Mouse (Mus musculus) intestine, postnatal 0 days (tissue): ENCODE measurements around the gene Scel. TPM values are rescaled to one million over a fixed set of nuclear protein-coding genes. Genes with fewer than 3 reads are reported as not detected.
A peak's percentile ranks its signal among the peaks of the same experiment; 100 is the strongest.

Experiments
- ATAC-seq: fragments of 200-750 bp; cut with Nextera tagmentation; 2 replicates; pipeline ENCODE4 v1.8.0; 2017; ENCODE audit warnings: mild to moderate bottlenecking, moderate TSS enrichment, moderate library complexity
- H3K27ac ChIP-seq: fragments of 300-500 bp; sonication (generic); 2 replicates; pipeline ENCODE4 v1.5.1; 2014; ENCODE audit warnings: mild to moderate bottlenecking, low read depth, low read length, moderate library complexity
- H3K27me3 ChIP-seq: fragments of 300-500 bp; sonication (generic); replicated peaks from 2 replicates; pipeline ENCODE4 v1.6.1; 2014; ENCODE audit warnings: low read length, mixed read lengths; ENCODE audit not compliant: control insufficient read depth, insufficient read depth
- H3K36me3 ChIP-seq: fragments of 300-500 bp; sonication (generic); 2 replicates; pipeline ENCODE4 v1.6.1; 2014; ENCODE audit warnings: mild to moderate bottlenecking, moderate library complexity; ENCODE audit not compliant: control insufficient read depth, insufficient read depth
- H3K4me1 ChIP-seq: fragments of 300-500 bp; sonication (generic); replicated peaks from 2 replicates; pipeline ENCODE4 v1.6.1; 2014; ENCODE audit warnings: antibody characterized with exemption, low read length, mixed read lengths; ENCODE audit not compliant: control insufficient read depth, insufficient read depth
- H3K4me2 ChIP-seq: fragments of 300-500 bp; sonication (generic); replicated peaks from 2 replicates; pipeline ENCODE4 v1.6.1; 2014; ENCODE audit warnings: low read depth, mild to moderate bottlenecking, moderate library complexity
- H3K4me3 ChIP-seq: fragments of 300-500 bp; sonication (generic); 2 replicates; pipeline ENCODE4 v1.5.1; 2014; ENCODE audit warnings: low read depth, low read length
- H3K9ac ChIP-seq: fragments of 300-500 bp; sonication (generic); 2 replicates; pipeline ENCODE4 v1.6.1; 2014; ENCODE audit warnings: mild to moderate bottlenecking, low read depth, low read length
- H3K9me3 ChIP-seq: fragments of 300-500 bp; sonication (generic); 2 replicates; pipeline ENCODE4 v1.6.1; 2016; ENCODE audit warnings: mixed run types; ENCODE audit not compliant: control insufficient read depth
- CTCF ChIP-seq: sonication (generic); IDR thresholded peaks from 2 replicates; pipeline ENCODE4 v1.5.1; 2016; ENCODE audit warnings: low read depth, mild to moderate bottlenecking, control low read depth, antibody characterized with exemption, moderate library complexity
- WGBS: fragments of 180-500 bp; shearing (Covaris S2); extraction: QIAGEN DNeasy Blood & Tissue Kit; methylation state at CpG from one replicate; pipeline ENCODE4 v1.1.7; 2014; 5-methylcytosine and 5-hydroxymethylcytosine counted together
- polyA plus RNA-seq: library from polyadenylated mRNA; unstranded; fragments of >200 nt; fragmentation: Nextera tagmentation; extraction: Ambion mirVana; gene quantifications from 2 replicates; pipeline ENCODE4 v1.2.1, GENCODE M21; 2015

Gene Scel
- polyA plus RNA-seq, 1 experiment from 2014 or later = 0.48 TPM

- Histone ChIP-seq H3K4me3 (no peak overlapping the region), H3K9me3 (no peaks in the 10 kb centered on the region), H3K27me3 (no peaks in the 10 kb centered on the region), H3K9ac (no peak overlapping the region), H3K4me1 (no peaks in the 10 kb centered on the region), H3K27ac (no peak overlapping the region), H3K36me3 (no peaks in the 10 kb centered on the region), H3K4me2 (no peak overlapping the region)
- 21% methylated on average over 4 of the region's 4 CpGs for WGBS
- ATAC-seq = no peak
- no peak for TF ChIP-seq CTCF
These were observed 12.2 kb upstream of the Scel start for GRCm38 (mm10) chr14:103500941-103501340.

GRCm38 (mm10) chr14:103504514-103504913 lies 8.6 kb upstream of the Scel start:
- WGBS = 80% methylated on average over 7 of the region's 7 CpGs
- no peak overlapping the region for H3K4me2 ChIP-seq
- no peaks in the 10 kb centered on the region for H3K27me3 ChIP-seq
- H3K9ac ChIP-seq = no peak overlapping the region
- no peaks in the 10 kb centered on the region for H3K4me1 ChIP-seq
- no peaks in the 10 kb centered on the region for H3K9me3 ChIP-seq
- TF ChIP-seq CTCF = no peak
- ATAC-seq = no peak
- no peak overlapping the region for H3K27ac ChIP-seq
- H3K36me3 ChIP-seq = no peaks in the 10 kb centered on the region
- H3K4me3 ChIP-seq = no peak overlapping the region

GRCm38 (mm10) chr14:103509544-103509943 lies 3.6 kb upstream of the Scel start:
- H3K36me3 ChIP-seq = no peaks in the 10 kb centered on the region
- no peak overlapping the region for H3K4me2 ChIP-seq
- no peaks in the 10 kb centered on the region for H3K27me3 ChIP-seq
- H3K27ac ChIP-seq = no peak overlapping the region
- WGBS = 89% methylated on average over 8 of the region's 8 CpGs
- ATAC-seq = no peak
- H3K4me3 ChIP-seq = no peak overlapping the region
- H3K4me1 ChIP-seq = no peaks in the 10 kb centered on the region
- H3K9me3 ChIP-seq = no peaks in the 10 kb centered on the region
- no peak for TF ChIP-seq CTCF
- no peak overlapping the region for H3K9ac ChIP-seq

GRCm38 (mm10) chr14:103513473-103513811 lies 300 bp downstream of the Scel start:
- Histone ChIP-seq H3K27ac (no peak overlapping the region), H3K36me3 (no peaks in the 10 kb centered on the region), H3K4me1 (no peaks in the 10 kb centered on the region), H3K27me3 (no peaks in the 10 kb centered on the region), H3K4me2 (peak overlapping the region; percentile 55), H3K4me3 (peak overlapping the region; percentile 24), H3K9me3 (no peaks in the 10 kb centered on the region), H3K9ac (no peak overlapping the region)
- TF ChIP-seq CTCF = no peak
- ATAC-seq = peak; percentile 33; the same call in 1 of the 2 replicates
- WGBS = 44% methylated on average over 7 of the region's 7 CpGs

- H3K9ac ChIP-seq = no peak overlapping the region
- no peaks in the 10 kb centered on the region for H3K27me3 ChIP-seq
- H3K4me3 ChIP-seq = no peak overlapping the region
- H3K27ac ChIP-seq = no peak overlapping the region
- WGBS = 86% methylated on average over 8 of the region's 8 CpGs
- H3K9me3 ChIP-seq = no peaks in the 10 kb centered on the region
- no peak for TF ChIP-seq CTCF
- no peak overlapping the region for H3K4me2 ChIP-seq
- no peaks in the 10 kb centered on the region for H3K4me1 ChIP-seq
- no peaks in the 10 kb centered on the region for H3K36me3 ChIP-seq
- no peak for ATAC-seq
These were observed 2.3 kb downstream of the Scel start for GRCm38 (mm10) chr14:103515419-103515818.

- 0 out of 2 replicates have a peak, but pooled peaks cover 5% of the 10 kb centered on the region for H3K9me3 ChIP-seq
These were observed 13.1 kb downstream of the Scel start for GRCm38 (mm10) chr14:103526286-103526685.

GRCm38 (mm10) chr14:103529733-103530367 lies 16.7 kb downstream of the Scel start:
- no peak for ATAC-seq
- no peak overlapping the region for H3K4me2 ChIP-seq
- H3K36me3 ChIP-seq = no peaks in the 10 kb centered on the region
- no peak for TF ChIP-seq CTCF
- no peak overlapping the region for H3K9ac ChIP-seq
- no peaks in the 10 kb centered on the region for H3K4me1 ChIP-seq
- H3K4me3 ChIP-seq = no peak overlapping the region
- H3K9me3 ChIP-seq = 0 out of 2 replicates have a peak, but pooled peaks cover 5% of the 10 kb centered on the region
- no peaks in the 10 kb centered on the region for H3K27me3 ChIP-seq
- no peak overlapping the region for H3K27ac ChIP-seq
- 74% methylated on average over 13 of the region's 13 CpGs for WGBS

More at GRCm38 (mm10) chr14:103526286-103526685, 13.1 kb downstream of the Scel start:
- no peaks in the 10 kb centered on the region for H3K4me1 ChIP-seq
- H3K27me3 ChIP-seq = no peaks in the 10 kb centered on the region
- H3K9ac ChIP-seq = no peak overlapping the region
- 82% methylated on average over 1 of the region's 1 CpGs for WGBS
- no peak for TF ChIP-seq CTCF
- no peaks in the 10 kb centered on the region for H3K36me3 ChIP-seq
- H3K4me3 ChIP-seq = no peak overlapping the region
- no peak overlapping the region for H3K27ac ChIP-seq
- ATAC-seq = no peak
- H3K4me2 ChIP-seq = no peak overlapping the region
